Mouse (Mus musculus) kidney, postnatal 0 days (tissue): ENCODE measurements around the gene Fuz. TPM values are rescaled to one million over a fixed set of nuclear protein-coding genes. Genes with fewer than 3 reads are reported as not detected.
A peak's percentile ranks its signal among the peaks of the same experiment; 100 is the strongest.

Experiments
- ATAC-seq: fragments of 200-750 bp; cut with Nextera tagmentation; replicated peaks from 2 replicates; pipeline ENCODE4 v1.8.0; 2017; ENCODE audit warnings: low read depth, moderate number of reproducible peaks, moderate TSS enrichment, moderate library complexity; ENCODE audit not compliant: low FRiP score
- DNase-seq: peaks from one replicate; pipeline ENCODE4 v3.0.0-alpha.2; 2016; ENCODE audit warnings: low spot score
- H3K27ac ChIP-seq: fragments of 300-500 bp; sonication (generic); 2 replicates; pipeline ENCODE4 v1.5.1; 2014; ENCODE audit warnings: mild to moderate bottlenecking
- H3K27me3 ChIP-seq: fragments of 300-500 bp; sonication (generic); 2 replicates; pipeline ENCODE4 v1.6.1; 2014; ENCODE audit warnings: low read length, mixed read lengths; ENCODE audit not compliant: insufficient read depth
- H3K36me3 ChIP-seq: fragments of 300-500 bp; sonication (generic); 2 replicates; pipeline ENCODE4 v1.6.1; 2014; ENCODE audit warnings: low read length, mixed read lengths; ENCODE audit not compliant: insufficient read depth
- H3K4me1 ChIP-seq: fragments of 300-500 bp; sonication (generic); replicated peaks from 2 replicates; pipeline ENCODE4 v1.6.1; 2014; ENCODE audit warnings: antibody characterized with exemption, low read length, mixed read lengths; ENCODE audit not compliant: insufficient read depth
- H3K4me2 ChIP-seq: fragments of 300-500 bp; sonication (generic); 2 replicates; pipeline ENCODE4 v1.6.1; 2014; ENCODE audit warnings: mild to moderate bottlenecking, low read length, moderate library complexity, mixed read lengths
- H3K4me3 ChIP-seq: fragments of 300-500 bp; sonication (generic); replicated peaks from 2 replicates; pipeline ENCODE4 v1.5.1; 2014; ENCODE audit warnings: low read depth, low read length
- H3K9ac ChIP-seq: fragments of 300-500 bp; sonication (generic); 2 replicates; pipeline ENCODE4 v1.6.1; 2014; ENCODE audit warnings: low read depth, low read length
- H3K9me3 ChIP-seq: fragments of 300-500 bp; sonication (generic); replicated peaks from 2 replicates; pipeline ENCODE4 v1.6.1; 2016; ENCODE audit warnings: low read length, inconsistent platforms, mixed read lengths
- CTCF ChIP-seq: IDR thresholded peaks from 2 replicates; pipeline ENCODE4 v1.5.1; 2016; ENCODE audit warnings: antibody characterized with exemption, low read depth, mild to moderate bottlenecking, moderate library complexity
- WGBS: fragments of 180-500 bp; shearing (Covaris S2); extraction: QIAGEN DNeasy Blood & Tissue Kit; methylation state at CpG from one replicate; pipeline ENCODE4 v1.1.7; 2014; 5-methylcytosine and 5-hydroxymethylcytosine counted together
- polyA plus RNA-seq: library from polyadenylated mRNA; unstranded; fragments of >200 nt; fragmentation: Nextera tagmentation; extraction: Ambion mirVana; gene quantifications from 2 replicates; pipeline ENCODE4 v1.2.1, GENCODE M21; 2015

The Fuz gene
- polyA plus RNA-seq, 1 experiment from 2014 or later: 21.1 TPM

DNA sequence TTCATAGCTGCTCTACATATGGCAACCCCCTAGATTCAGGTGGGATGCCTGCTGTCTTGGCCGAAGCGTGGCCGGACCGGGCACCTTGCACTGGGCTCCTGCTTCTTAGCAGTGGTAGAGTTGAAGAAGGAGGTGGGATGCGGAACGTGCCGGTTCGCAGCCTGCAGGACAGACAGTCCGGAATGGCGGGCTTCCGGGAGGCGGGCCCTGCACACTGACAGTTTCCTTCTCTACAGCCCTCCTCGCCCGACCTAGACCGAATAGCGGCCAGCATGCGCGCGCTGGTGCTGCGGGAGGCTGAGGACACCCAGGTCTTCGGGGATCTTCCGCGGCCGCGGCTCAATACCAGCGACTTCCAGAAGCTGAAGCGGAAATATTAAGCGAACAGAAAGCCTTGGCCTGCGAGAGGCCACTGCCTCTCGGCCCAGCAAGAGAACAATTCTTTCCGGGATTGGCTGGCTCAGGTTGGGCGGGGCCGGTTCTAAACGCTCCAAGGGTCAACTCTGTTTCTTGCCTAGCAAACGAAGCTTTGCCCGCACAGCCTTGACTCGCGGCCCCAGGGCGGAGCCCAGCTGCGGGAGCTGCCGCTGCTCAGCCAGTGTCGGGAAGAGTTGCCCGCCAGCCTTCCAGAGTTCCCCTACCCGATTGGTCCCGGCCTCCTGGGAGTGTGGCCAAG, 41.4 kb upstream of the Fuz start:
- Histone ChIP-seq H3K4me2 (peak overlapping the region; percentile 90), H3K4me1 (peaks cover 35% of the 10 kb centered on the region), H3K4me3 (peak overlapping the region; percentile 47), H3K27me3 (no peaks in the 10 kb centered on the region), H3K27ac (peak overlapping the region; percentile 96), H3K9ac (peak overlapping the region; percentile 54), H3K36me3 (no peaks in the 10 kb centered on the region), H3K9me3 (no peaks in the 10 kb centered on the region)
- DNase-seq (peak; percentile 93), ATAC-seq (peak; percentile 65)
- WGBS: under 1% methylated on average over 45 of the region's 45 CpGs
- no peak for TF ChIP-seq CTCF

DNA sequence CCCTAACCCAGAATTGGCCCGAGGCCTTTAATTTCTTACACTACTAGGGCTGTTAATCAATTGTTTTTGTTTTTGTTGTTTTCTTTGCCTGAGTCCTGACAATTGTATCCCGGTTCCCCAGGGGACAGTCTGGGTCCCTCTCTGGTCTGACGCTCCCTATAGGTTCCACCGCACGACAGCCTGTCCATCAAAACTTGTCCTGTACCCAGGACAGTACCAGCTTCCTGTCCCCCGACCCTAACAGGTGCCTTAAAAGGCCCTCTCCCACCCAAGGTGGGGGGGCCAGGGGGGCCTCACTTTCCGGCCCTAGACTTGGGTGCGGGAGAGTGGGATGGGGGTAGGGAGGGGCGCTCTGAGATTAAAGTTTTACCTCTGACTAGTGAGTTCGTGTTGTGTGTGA, 40.8 kb upstream of the Fuz start:
- no peak for TF ChIP-seq CTCF
- Histone ChIP-seq H3K27ac (peak overlapping the region; percentile 96), H3K36me3 (no peaks in the 10 kb centered on the region), H3K4me2 (peak overlapping the region; percentile 90), H3K27me3 (no peaks in the 10 kb centered on the region), H3K9ac (peak overlapping the region; percentile 54), H3K4me3 (peak overlapping the region; percentile 47), H3K4me1 (peaks cover 35% of the 10 kb centered on the region), H3K9me3 (no peaks in the 10 kb centered on the region)
- ATAC-seq (peak; percentile 1; the same call in 1 of the 2 replicates), DNase-seq (no peak)
- 35% methylated on average over 10 of the region's 10 CpGs for WGBS

DNA sequence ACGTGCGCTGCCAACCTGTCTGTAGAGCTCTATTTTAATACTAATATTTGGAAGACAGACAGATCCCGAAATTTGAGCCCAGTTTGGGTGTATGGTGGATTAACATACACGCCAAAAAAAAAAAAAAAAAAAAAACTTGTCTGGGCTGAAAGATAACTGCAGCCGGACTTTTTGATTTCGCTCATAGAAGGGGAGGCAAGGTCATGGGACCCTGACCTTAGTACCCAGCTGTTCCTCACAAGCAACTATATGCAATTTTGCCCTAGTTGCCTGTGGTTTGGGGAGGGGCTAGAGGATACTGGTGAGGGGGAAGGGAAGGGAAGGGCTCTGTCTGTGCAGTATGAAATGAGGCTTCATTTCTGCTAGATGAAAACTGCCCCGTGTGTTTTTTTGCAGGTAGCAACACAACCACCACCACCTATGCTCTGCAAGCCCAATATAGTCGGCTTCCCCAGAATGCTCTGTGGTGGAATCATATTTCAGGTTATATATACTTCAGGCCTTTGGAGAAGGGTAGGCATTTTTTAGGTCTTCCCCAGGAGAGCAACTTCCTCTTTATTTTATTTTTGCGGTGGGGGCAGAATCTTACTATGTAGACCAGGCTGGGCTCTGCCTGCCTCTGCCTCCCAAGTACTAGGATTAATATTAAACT, 39.5 kb upstream of the Fuz start:
- H3K27me3 ChIP-seq: no peaks in the 10 kb centered on the region
- H3K4me2 ChIP-seq: peak overlapping the region; percentile 92
- TF ChIP-seq CTCF: no peak
- peaks cover 28% of the 10 kb centered on the region for H3K4me1 ChIP-seq
- no peaks in the 10 kb centered on the region for H3K36me3 ChIP-seq
- ATAC-seq (no peak), DNase-seq (no peak)
- no peaks in the 10 kb centered on the region for H3K9me3 ChIP-seq
- 59% methylated on average over 9 of the region's 9 CpGs for WGBS
- peak overlapping the region; percentile 92 for H3K27ac ChIP-seq
- H3K4me3 ChIP-seq: peak overlapping the region; percentile 73; the same call in 1 of the 2 replicates
- H3K9ac ChIP-seq: no peak overlapping the region

DNA sequence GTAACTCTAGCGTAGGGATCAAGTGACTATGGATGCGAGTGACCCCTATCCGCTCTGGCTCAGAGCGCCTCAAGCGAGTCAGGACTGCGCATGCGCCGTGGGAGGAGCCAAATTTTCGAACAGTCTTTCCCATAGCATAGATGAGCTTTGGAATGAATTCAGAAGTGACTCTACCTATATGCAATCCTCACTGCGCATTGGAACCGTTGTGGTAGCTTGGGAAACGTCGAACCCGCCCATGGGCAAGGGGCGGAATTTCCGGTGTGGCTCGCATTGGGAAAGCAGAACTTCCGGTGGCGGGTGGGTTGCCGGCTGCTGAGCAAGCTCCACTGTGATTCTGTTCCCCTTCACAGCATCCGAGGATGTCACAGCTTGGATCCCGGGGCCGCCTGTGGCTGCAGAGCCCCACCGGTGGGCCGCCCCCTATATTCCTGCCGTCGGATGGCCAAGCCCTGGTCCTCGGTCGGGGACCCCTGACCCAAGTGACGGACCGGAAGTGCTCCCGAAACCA, 38.8 kb upstream of the Fuz start, which contains the start of gene Pnkp:
TSS of gene Pnkp (plus strand) at position 98 of the 511 bp plus-strand sequence.
- Histone ChIP-seq H3K4me3 (peak within 1 kb of the TSS; percentile 73), H3K27ac (peak within 1 kb of the TSS; percentile 92), H3K27me3 (no peaks in the 10 kb centered on the region), H3K9me3 (no peaks in the 10 kb centered on the region), H3K4me1 (peaks cover 28% of the 10 kb centered on the region), H3K9ac (peak within 1 kb of the TSS; percentile 82), H3K4me2 (peak within 1 kb of the TSS; percentile 92), H3K36me3 (0 out of 2 replicates have a peak, but pooled peaks cover 2% of the 10 kb centered on the region)
- WGBS: under 1% methylated on average over 32 of the region's 32 CpGs
- DNase-seq (peak; percentile 90), ATAC-seq (peak; percentile 3; the same call in 1 of the 2 replicates)
- peak; percentile 10; the same call in 1 of the 2 replicates for TF ChIP-seq CTCF

DNA sequence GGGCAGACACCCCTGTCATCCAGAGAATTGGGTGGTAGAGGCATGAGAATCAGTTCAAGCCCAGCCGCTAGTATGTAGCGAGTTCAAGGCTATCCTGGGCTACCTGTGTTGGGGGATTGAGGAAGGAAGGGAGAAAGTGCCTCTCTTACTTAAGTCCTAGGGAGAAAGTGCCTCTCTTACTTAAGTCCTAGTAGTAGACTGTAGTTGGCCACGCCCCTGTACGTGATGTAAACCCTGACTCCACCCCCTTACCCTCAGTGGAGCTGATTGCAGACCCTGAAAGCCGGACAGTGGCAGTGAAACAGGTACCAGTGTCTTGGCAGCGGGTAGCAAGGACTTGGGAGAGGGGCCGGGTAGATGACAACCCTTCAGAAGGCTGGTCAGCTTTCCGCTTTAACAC, 38.0 kb upstream of the Fuz start:
- Histone ChIP-seq H3K36me3 (peaks cover 10% of the 10 kb centered on the region), H3K27ac (peak overlapping the region; percentile 92), H3K27me3 (no peaks in the 10 kb centered on the region), H3K9me3 (no peaks in the 10 kb centered on the region), H3K4me1 (peaks cover 28% of the 10 kb centered on the region), H3K4me3 (peak overlapping the region; percentile 73), H3K9ac (peak overlapping the region; percentile 82), H3K4me2 (peak overlapping the region; percentile 92)
- ATAC-seq: no peak
- WGBS: 34% methylated on average over 8 of the region's 8 CpGs
- peak; percentile 76 for DNase-seq
- TF ChIP-seq CTCF: no peak

DNA sequence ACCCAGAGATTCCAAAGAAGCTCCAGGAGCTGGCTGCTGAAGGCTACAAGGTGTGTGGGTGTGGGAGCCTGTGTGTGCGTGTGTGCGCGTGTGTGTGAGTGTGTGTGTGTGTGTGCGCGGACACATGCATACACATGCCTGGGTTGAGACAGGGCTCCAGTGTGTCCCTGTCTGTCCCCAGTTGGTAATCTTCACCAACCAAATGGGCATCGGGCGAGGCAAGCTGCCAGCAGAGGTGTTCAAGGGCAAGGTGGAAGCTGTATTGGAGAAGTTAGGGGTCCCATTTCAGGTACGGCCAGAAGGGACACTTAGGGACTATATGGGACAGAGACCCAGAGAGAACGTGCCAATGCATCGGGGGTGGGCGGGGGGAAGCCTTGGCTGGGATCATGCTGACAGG, 36.0 kb upstream of the Fuz start:
- 90% methylated on average over 11 of the region's 11 CpGs for WGBS

More for the DNA sequence above, 36.0 kb upstream of the Fuz start:
- no peak for ATAC-seq
- Histone ChIP-seq H3K4me2 (no peak overlapping the region), H3K36me3 (peaks cover 27% of the 10 kb centered on the region), H3K27ac (no peak overlapping the region), H3K9ac (no peak overlapping the region), H3K27me3 (no peaks in the 10 kb centered on the region), H3K4me3 (no peak overlapping the region), H3K4me1 (peaks cover 18% of the 10 kb centered on the region), H3K9me3 (no peaks in the 10 kb centered on the region)
- TF ChIP-seq CTCF: no peak
- no peak for DNase-seq
